Mouse (Mus musculus): ENCODE results near the gene Tnfsf18. TPM values are rescaled to one million over a fixed set of nuclear protein-coding genes. Genes with fewer than 3 reads are reported as not detected.

The Tnfsf18 gene
- polyA plus RNA-seq, 1 experiment from 2014 or later: 0.06 TPM

DNA sequence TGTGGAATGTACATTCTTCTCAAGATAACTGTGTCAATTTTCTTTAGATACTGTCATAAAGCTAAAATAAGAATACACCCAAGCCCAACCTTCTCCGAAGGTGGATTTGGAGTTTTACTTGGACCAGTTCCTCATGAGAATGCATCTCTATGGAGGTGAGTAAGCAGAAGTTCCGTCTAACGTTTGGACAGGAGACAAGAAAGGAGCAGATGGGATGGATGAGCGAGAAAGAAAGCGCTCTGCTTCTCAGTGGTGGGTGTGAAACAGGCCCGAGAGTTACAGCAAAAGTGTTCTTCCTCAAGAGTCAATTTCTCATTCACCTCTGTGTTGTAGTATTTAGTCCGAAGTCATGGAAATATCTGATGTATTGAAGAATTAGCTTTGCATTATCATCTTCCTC lies 2.7 kb upstream of the Tnfsf18 start:
- Histone ChIP-seq H3K9ac (ENCODE audit: low read depth, low read length) (no peak overlapping the region), H3K4me1 (ENCODE audit: control insufficient read depth, low read depth, low read length) (no peaks in the 10 kb centered on the region), H3K27me3 (ENCODE audit: control insufficient read depth, insufficient read depth, low read depth, low read length) (no peaks in the 10 kb centered on the region), H3K36me3 (ENCODE audit: control insufficient read depth, insufficient read depth) (no peaks in the 10 kb centered on the region), H3K9me3 (replicated peaks; ENCODE audit: control insufficient read depth, low read length) (no peaks in the 10 kb centered on the region), H3K4me3 (ENCODE audit: low read depth, low read length) (no peak overlapping the region), H3K27ac (ENCODE audit: low read length) (no peak overlapping the region), H3K4me2 (ENCODE audit: low read depth, low read length) (no peak overlapping the region)
- WGBS (ENCODE audit: insufficient replicate concordance): 54% methylated on average over 7 of the region's 7 CpGs
- ATAC-seq (ENCODE audit: low read depth): no peak

- no peak overlapping the region for H3K27ac ChIP-seq (ENCODE audit: low read length)
- H3K36me3 ChIP-seq (ENCODE audit: control insufficient read depth, insufficient read depth): no peaks in the 10 kb centered on the region
- 41% methylated on average over 7 of the region's 7 CpGs for WGBS (ENCODE audit: insufficient replicate concordance)
- no peak overlapping the region for H3K9ac ChIP-seq (ENCODE audit: low read depth, low read length)
- H3K9me3 ChIP-seq (replicated peaks; ENCODE audit: control insufficient read depth, low read length): no peaks in the 10 kb centered on the region
- H3K4me1 ChIP-seq (ENCODE audit: control insufficient read depth, low read depth, low read length): no peaks in the 10 kb centered on the region
- no peak for ATAC-seq (ENCODE audit: low read depth)
- H3K4me2 ChIP-seq (ENCODE audit: low read depth, low read length): no peak overlapping the region
- H3K27me3 ChIP-seq (ENCODE audit: control insufficient read depth, insufficient read depth, low read depth, low read length): no peaks in the 10 kb centered on the region
- H3K4me3 ChIP-seq (ENCODE audit: low read depth, low read length): no peak overlapping the region
Observed at GRCm38 (mm10) chr1:161496866-161497645, 2.6 kb downstream of the Tnfsf18 start.

DNA sequence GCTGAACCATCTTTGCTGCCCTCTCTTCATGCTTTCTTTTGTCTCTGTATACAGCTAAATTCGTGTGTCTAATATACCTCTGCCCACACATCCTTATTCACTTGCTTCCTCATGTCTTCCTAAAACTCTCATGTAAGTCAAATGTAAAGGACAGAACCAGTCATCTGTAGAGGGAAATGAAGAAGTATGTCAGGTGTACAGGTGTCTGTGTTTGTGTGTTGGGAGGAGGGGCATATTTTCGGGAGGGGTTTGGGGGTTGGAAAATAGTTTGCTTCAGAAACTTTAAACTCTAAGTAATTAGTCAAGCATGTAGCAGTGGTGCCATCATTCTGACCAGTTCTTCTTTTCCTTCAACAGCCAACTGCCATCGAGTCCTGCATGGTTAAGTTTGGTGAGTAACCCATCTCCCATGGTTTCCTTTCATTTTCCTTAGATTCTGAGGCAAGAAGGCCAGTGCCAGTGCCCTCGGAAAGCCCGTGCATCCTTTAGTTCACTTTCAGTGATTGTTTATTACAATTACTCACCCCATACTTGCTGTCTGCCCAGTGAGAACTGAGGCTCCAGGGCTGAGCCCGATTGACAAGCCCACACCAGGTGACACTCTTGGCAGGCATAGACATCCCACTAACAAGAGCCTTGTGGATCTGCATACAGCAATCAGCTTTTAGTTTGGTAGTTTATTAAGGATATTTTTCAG lies 5.8 kb downstream of the Tnfsf18 start:
- WGBS (ENCODE audit: insufficient replicate concordance): 54% methylated on average over 6 of the region's 6 CpGs
- no peak overlapping the region for H3K4me2 ChIP-seq (ENCODE audit: low read depth, low read length)
- H3K27ac ChIP-seq (ENCODE audit: low read length): no peak overlapping the region
- H3K27me3 ChIP-seq (ENCODE audit: control insufficient read depth, insufficient read depth, low read depth, low read length): no peaks in the 10 kb centered on the region
- no peaks in the 10 kb centered on the region for H3K4me1 ChIP-seq (ENCODE audit: control insufficient read depth, low read depth, low read length)
- no peaks in the 10 kb centered on the region for H3K9me3 ChIP-seq (replicated peaks; ENCODE audit: control insufficient read depth, low read length)
- no peak overlapping the region for H3K9ac ChIP-seq (ENCODE audit: low read depth, low read length)
- no peaks in the 10 kb centered on the region for H3K36me3 ChIP-seq (ENCODE audit: control insufficient read depth, insufficient read depth)
- ATAC-seq (ENCODE audit: low read depth): no peak
- no peak overlapping the region for H3K4me3 ChIP-seq (ENCODE audit: low read depth, low read length)

GRCm38 (mm10) chr1:161500811-161501146 lies 6.3 kb downstream of the Tnfsf18 start:
- H3K27me3 ChIP-seq (ENCODE audit: control insufficient read depth, insufficient read depth, low read depth, low read length): no peaks in the 10 kb centered on the region
- no peak overlapping the region for H3K27ac ChIP-seq (ENCODE audit: low read length)
- H3K9me3 ChIP-seq (replicated peaks; ENCODE audit: control insufficient read depth, low read length): no peaks in the 10 kb centered on the region
- 44% methylated on average over 4 of the region's 4 CpGs for WGBS (ENCODE audit: insufficient replicate concordance)
- no peaks in the 10 kb centered on the region for H3K36me3 ChIP-seq (ENCODE audit: control insufficient read depth, insufficient read depth)
- H3K4me2 ChIP-seq (ENCODE audit: low read depth, low read length): no peak overlapping the region
- H3K9ac ChIP-seq (ENCODE audit: low read depth, low read length): no peak overlapping the region
- no peak overlapping the region for H3K4me3 ChIP-seq (ENCODE audit: low read depth, low read length)
- H3K4me1 ChIP-seq (ENCODE audit: control insufficient read depth, low read depth, low read length): no peaks in the 10 kb centered on the region
- ATAC-seq (ENCODE audit: low read depth): no peak

GRCm38 (mm10) chr1:161506317-161506716 lies 11.9 kb downstream of the Tnfsf18 start:
- 63% methylated on average over 4 of the region's 4 CpGs for WGBS (ENCODE audit: insufficient replicate concordance)
- Histone ChIP-seq H3K27ac (ENCODE audit: low read length) (no peak overlapping the region), H3K9me3 (replicated peaks; ENCODE audit: control insufficient read depth, low read length) (no peaks in the 10 kb centered on the region), H3K9ac (ENCODE audit: low read depth, low read length) (no peak overlapping the region), H3K27me3 (ENCODE audit: control insufficient read depth, insufficient read depth, low read depth, low read length) (no peaks in the 10 kb centered on the region), H3K4me2 (ENCODE audit: low read depth, low read length) (no peak overlapping the region), H3K36me3 (ENCODE audit: control insufficient read depth, insufficient read depth) (no peaks in the 10 kb centered on the region), H3K4me1 (ENCODE audit: control insufficient read depth, low read depth, low read length) (no peaks in the 10 kb centered on the region), H3K4me3 (ENCODE audit: low read depth, low read length) (no peak overlapping the region)
- ATAC-seq (ENCODE audit: low read depth): no peak

DNA sequence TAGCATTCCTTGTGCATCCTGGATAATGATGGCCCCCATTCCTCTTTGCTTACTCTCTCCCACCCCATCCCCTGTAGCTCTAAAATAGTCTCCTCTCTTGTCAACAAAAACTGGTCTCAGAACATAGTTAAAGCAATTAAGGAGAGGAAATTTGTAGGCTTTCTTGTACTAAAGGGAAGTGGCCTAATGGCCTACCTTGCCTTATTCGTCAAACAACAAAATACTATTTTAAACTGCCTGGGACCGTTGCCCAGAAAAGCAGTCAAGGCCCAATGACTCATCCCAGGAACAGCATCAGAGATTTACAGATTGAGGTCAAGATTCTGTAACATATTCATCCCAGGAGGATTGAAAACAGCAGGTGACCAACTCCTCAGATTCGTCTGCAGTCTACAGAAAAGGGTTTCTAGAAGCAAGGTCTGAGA lies 13.2 kb downstream of the Tnfsf18 start:
- Histone ChIP-seq H3K4me1 (ENCODE audit: control insufficient read depth, low read depth, low read length) (no peaks in the 10 kb centered on the region), H3K4me2 (ENCODE audit: low read depth, low read length) (no peak overlapping the region), H3K27me3 (ENCODE audit: control insufficient read depth, insufficient read depth, low read depth, low read length) (no peaks in the 10 kb centered on the region), H3K36me3 (ENCODE audit: control insufficient read depth, insufficient read depth) (no peaks in the 10 kb centered on the region), H3K9me3 (replicated peaks; ENCODE audit: control insufficient read depth, low read length) (no peaks in the 10 kb centered on the region), H3K9ac (ENCODE audit: low read depth, low read length) (no peak overlapping the region), H3K27ac (ENCODE audit: low read length) (no peak overlapping the region), H3K4me3 (ENCODE audit: low read depth, low read length) (no peak overlapping the region)
- WGBS (ENCODE audit: insufficient replicate concordance): 47% methylated on average over 3 of the region's 3 CpGs
- ATAC-seq (ENCODE audit: low read depth): no peak

- no peak for ATAC-seq (ENCODE audit: low read depth)
- no peaks in the 10 kb centered on the region for H3K9me3 ChIP-seq (replicated peaks; ENCODE audit: control insufficient read depth, low read length)
- H3K4me2 ChIP-seq (ENCODE audit: low read depth, low read length): no peak overlapping the region
- 28% methylated on average over 3 of the region's 3 CpGs for WGBS (ENCODE audit: insufficient replicate concordance)
- no peaks in the 10 kb centered on the region for H3K36me3 ChIP-seq (ENCODE audit: control insufficient read depth, insufficient read depth)
- no peak overlapping the region for H3K9ac ChIP-seq (ENCODE audit: low read depth, low read length)
- no peak overlapping the region for H3K27ac ChIP-seq (ENCODE audit: low read length)
- no peak overlapping the region for H3K4me3 ChIP-seq (ENCODE audit: low read depth, low read length)
- no peaks in the 10 kb centered on the region for H3K4me1 ChIP-seq (ENCODE audit: control insufficient read depth, low read depth, low read length)
- H3K27me3 ChIP-seq (ENCODE audit: control insufficient read depth, insufficient read depth, low read depth, low read length): no peaks in the 10 kb centered on the region
Observed at GRCm38 (mm10) chr1:161517355-161517754, 22.9 kb downstream of the Tnfsf18 start.

DNA sequence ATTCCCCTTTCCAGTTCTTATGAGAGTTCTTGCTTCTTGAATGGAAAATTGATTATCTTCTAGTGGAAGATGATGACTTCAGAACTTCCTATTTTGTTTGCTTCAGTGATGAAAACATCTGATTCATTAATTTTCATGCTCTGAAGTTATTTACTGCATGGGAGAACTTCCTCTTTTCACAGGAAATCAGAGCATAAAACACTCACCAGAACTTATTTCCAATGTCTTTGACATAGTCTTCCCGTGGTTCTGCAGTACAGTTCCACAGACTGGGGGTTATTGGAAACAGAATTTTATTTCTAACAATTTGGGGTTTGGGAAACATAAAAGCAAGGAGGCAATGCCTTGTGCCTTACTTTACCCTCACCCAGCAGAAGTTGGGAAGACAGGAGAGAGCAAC lies 25.8 kb downstream of the Tnfsf18 start:
- no peaks in the 10 kb centered on the region for H3K9me3 ChIP-seq (replicated peaks; ENCODE audit: control insufficient read depth, low read length)
- H3K4me3 ChIP-seq (ENCODE audit: low read depth, low read length): no peak overlapping the region
- no peaks in the 10 kb centered on the region for H3K36me3 ChIP-seq (ENCODE audit: control insufficient read depth, insufficient read depth)
- H3K4me2 ChIP-seq (ENCODE audit: low read depth, low read length): no peak overlapping the region
- 20% methylated on average over 1 of the region's 1 CpGs for WGBS (ENCODE audit: insufficient replicate concordance)
- H3K27me3 ChIP-seq (ENCODE audit: control insufficient read depth, insufficient read depth, low read depth, low read length): no peaks in the 10 kb centered on the region
- no peak for ATAC-seq (ENCODE audit: low read depth)
- no peak overlapping the region for H3K27ac ChIP-seq (ENCODE audit: low read length)
- no peaks in the 10 kb centered on the region for H3K4me1 ChIP-seq (ENCODE audit: control insufficient read depth, low read depth, low read length)
- no peak overlapping the region for H3K9ac ChIP-seq (ENCODE audit: low read depth, low read length)

GRCm38 (mm10) chr1:161528173-161528572 lies 33.7 kb downstream of the Tnfsf18 start:
- H3K9me3 ChIP-seq (replicated peaks; ENCODE audit: control insufficient read depth, low read length): no peaks in the 10 kb centered on the region
- no peaks in the 10 kb centered on the region for H3K27me3 ChIP-seq (ENCODE audit: control insufficient read depth, insufficient read depth, low read depth, low read length)
- no peaks in the 10 kb centered on the region for H3K4me1 ChIP-seq (ENCODE audit: control insufficient read depth, low read depth, low read length)
- no peak overlapping the region for H3K27ac ChIP-seq (ENCODE audit: low read length)
- no peak overlapping the region for H3K4me3 ChIP-seq (ENCODE audit: low read depth, low read length)
- no peak overlapping the region for H3K4me2 ChIP-seq (ENCODE audit: low read depth, low read length)
- no peaks in the 10 kb centered on the region for H3K36me3 ChIP-seq (ENCODE audit: control insufficient read depth, insufficient read depth)
- WGBS (ENCODE audit: insufficient replicate concordance): 57% methylated on average over 1 of the region's 1 CpGs
- no peak for ATAC-seq (ENCODE audit: low read depth)
- no peak overlapping the region for H3K9ac ChIP-seq (ENCODE audit: low read depth, low read length)
